Mouse (Mus musculus): ENCODE measurements around the gene Gm14137. TPM values are rescaled to one million over a fixed set of nuclear protein-coding genes. Genes with fewer than 3 reads are reported as not detected.

Gm14137 gene
- polyA plus RNA-seq, 1 experiment from 2014 or later: 0.32 TPM

DNA sequence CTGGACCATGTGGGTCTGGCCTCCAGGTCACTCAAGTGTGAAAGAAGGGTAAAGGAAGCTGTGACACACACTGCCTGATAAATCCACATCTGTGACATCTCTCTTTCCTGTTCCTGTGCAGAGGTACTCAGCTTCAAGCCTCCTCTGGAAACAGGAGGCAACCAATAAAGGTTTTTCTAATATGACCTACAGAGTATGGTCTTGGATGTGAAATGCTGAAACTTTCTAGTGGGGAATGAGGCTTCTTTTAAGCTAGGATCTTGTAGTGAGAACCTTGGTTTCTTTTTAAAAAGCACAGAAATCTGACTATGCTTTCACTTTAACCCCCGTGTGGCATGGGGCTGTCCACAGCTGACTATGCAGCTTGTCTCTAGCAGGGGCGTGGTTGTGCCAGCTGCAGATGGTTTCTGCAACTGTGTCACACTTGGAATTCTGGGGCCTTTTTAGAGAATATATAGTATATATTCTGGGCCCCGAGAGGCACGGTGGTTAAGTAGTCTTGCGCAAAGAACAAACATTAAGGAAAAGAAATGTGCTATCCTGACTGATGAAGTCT, 3.2 kb downstream of the Gm14137 start:
- WGBS: 89% methylated on average over 5 of the region's 5 CpGs
- ATAC-seq (ENCODE audit: low FRiP score): no peak
- Histone ChIP-seq H3K4me1 (replicated peaks; ENCODE audit: control insufficient read depth, insufficient read depth, low read length) (peaks cover 5% of the 10 kb centered on the region; the same call in 1 of the 2 replicates), H3K27ac (ENCODE audit: low read depth, low read length) (no peak overlapping the region), H3K4me3 (ENCODE audit: low read depth, low read length) (no peak overlapping the region), H3K4me2 (replicated peaks; ENCODE audit: low read depth, low read length) (no peak overlapping the region), H3K27me3 (ENCODE audit: control insufficient read depth, insufficient read depth, low read length) (no peaks in the 10 kb centered on the region), H3K9ac (ENCODE audit: low read depth, low read length) (no peak overlapping the region), H3K9me3 (ENCODE audit: control insufficient read depth, low read length) (no peaks in the 10 kb centered on the region), H3K36me3 (ENCODE audit: control insufficient read depth, insufficient read depth, low read length) (peaks cover 3% of the 10 kb centered on the region; the same call in 1 of the 2 replicates)
- DNase-seq (ENCODE audit: low spot score): no peak

DNA sequence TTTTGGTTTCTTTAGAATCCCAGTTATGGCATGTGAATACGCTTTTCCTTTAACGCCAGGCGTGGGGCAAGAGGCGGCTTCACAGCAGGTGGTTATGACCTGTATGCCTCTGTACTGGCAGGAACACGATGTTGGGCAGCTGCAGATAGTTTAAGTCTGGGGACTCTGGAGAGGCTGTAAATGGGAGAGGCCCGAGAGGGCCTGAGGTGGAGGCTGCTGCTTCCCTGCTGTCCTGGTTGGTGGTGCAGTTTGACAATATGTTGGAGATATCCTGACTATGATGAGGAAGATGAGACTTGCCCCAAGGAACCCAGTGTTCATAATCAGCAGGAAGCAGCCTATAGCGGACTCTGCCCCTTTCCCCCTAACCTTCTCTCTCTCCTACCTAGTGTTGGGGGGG, 8.6 kb downstream of the Gm14137 start:
- Histone ChIP-seq H3K4me1 (replicated peaks; ENCODE audit: control insufficient read depth, insufficient read depth, low read length) (no peaks in the 10 kb centered on the region), H3K9me3 (ENCODE audit: control insufficient read depth, low read length) (no peaks in the 10 kb centered on the region), H3K27ac (ENCODE audit: low read depth, low read length) (no peak overlapping the region), H3K36me3 (ENCODE audit: control insufficient read depth, insufficient read depth, low read length) (peaks cover 6% of the 10 kb centered on the region; the same call in 1 of the 2 replicates), H3K4me2 (replicated peaks; ENCODE audit: low read depth, low read length) (no peak overlapping the region), H3K27me3 (ENCODE audit: control insufficient read depth, insufficient read depth, low read length) (no peaks in the 10 kb centered on the region), H3K9ac (ENCODE audit: low read depth, low read length) (no peak overlapping the region), H3K4me3 (ENCODE audit: low read depth, low read length) (no peak overlapping the region)
- no peak for ATAC-seq (ENCODE audit: low FRiP score)
- DNase-seq (ENCODE audit: low spot score): no peak
- 72% methylated on average over 7 of the region's 7 CpGs for WGBS

DNA sequence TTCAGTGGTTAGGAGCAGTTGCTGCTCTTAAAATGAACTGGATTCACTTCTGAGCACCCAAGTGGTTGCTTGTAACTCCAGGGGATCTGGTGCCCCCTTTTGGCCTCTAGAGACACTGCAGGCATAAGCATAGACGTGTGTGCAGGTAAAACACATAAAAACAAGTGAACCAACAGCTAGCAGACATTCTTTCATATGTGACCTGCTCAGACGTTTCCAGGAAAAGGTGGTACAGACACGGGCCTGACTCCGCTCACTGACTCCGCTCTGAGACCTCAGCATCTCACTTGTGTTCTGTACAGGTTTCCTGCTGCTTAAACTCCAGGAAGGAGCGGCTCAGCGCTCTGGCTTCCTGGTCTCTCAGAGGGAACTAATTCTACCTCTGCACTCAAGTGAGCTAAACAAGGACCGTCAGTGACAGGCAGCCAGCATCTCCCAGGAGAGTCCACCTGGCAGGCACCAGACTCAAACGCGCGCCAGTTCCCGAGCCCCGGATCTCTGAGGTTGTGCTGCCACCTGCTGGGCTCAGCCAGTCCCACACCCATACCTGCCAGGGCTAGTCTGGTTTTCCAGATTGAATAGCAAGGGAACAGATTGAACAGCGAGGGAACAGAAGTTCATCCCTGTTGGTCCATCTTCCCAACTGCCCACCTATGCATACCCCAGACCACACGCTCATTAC, 14.9 kb downstream of the Gm14137 start:
- Histone ChIP-seq H3K9ac (ENCODE audit: low read depth, low read length) (no peak overlapping the region), H3K4me3 (ENCODE audit: low read depth, low read length) (peak overlapping the region; percentile 16; the same call in 1 of the 2 replicates), H3K27ac (ENCODE audit: low read depth, low read length) (no peak overlapping the region), H3K27me3 (ENCODE audit: control insufficient read depth, insufficient read depth, low read length) (no peaks in the 10 kb centered on the region), H3K4me1 (replicated peaks; ENCODE audit: control insufficient read depth, insufficient read depth, low read length) (no peaks in the 10 kb centered on the region), H3K9me3 (ENCODE audit: control insufficient read depth, low read length) (no peaks in the 10 kb centered on the region), H3K36me3 (ENCODE audit: control insufficient read depth, insufficient read depth, low read length) (no peaks in the 10 kb centered on the region), H3K4me2 (replicated peaks; ENCODE audit: low read depth, low read length) (peak overlapping the region; percentile 41)
- 11% methylated on average over 15 of the region's 15 CpGs for WGBS
- peak; percentile 90 for DNase-seq (ENCODE audit: low spot score)
- peak; percentile 85 for ATAC-seq (ENCODE audit: low FRiP score)

DNA sequence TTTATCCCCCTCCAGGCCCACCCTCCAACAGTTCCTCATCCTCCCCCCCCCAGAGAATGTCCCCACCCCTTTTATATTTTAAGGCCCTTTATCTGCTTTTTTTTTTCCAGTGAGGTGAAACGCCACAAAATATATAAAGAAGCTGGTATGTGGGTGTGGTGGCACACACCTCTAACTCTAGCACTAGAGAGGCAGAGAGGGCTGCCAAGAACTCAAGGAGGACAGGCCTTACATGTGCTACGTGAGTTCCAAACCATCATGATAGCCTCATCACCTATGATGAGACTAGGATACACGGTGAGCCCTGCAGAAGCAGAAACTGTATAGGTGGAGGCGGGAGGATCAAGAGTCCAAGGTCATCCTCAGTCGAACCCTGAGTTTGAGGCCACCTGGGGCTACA, 16.7 kb downstream of the Gm14137 start:
- Histone ChIP-seq H3K4me2 (replicated peaks; ENCODE audit: low read depth, low read length) (no peak overlapping the region), H3K4me3 (ENCODE audit: low read depth, low read length) (no peak overlapping the region), H3K27ac (ENCODE audit: low read depth, low read length) (no peak overlapping the region), H3K4me1 (replicated peaks; ENCODE audit: control insufficient read depth, insufficient read depth, low read length) (no peaks in the 10 kb centered on the region), H3K9me3 (ENCODE audit: control insufficient read depth, low read length) (no peaks in the 10 kb centered on the region), H3K27me3 (ENCODE audit: control insufficient read depth, insufficient read depth, low read length) (no peaks in the 10 kb centered on the region), H3K36me3 (ENCODE audit: control insufficient read depth, insufficient read depth, low read length) (no peaks in the 10 kb centered on the region), H3K9ac (ENCODE audit: low read depth, low read length) (no peak overlapping the region)
- ATAC-seq (ENCODE audit: low FRiP score) (no peak), DNase-seq (ENCODE audit: low spot score) (no peak)
- 87% methylated on average over 5 of the region's 5 CpGs for WGBS

DNA sequence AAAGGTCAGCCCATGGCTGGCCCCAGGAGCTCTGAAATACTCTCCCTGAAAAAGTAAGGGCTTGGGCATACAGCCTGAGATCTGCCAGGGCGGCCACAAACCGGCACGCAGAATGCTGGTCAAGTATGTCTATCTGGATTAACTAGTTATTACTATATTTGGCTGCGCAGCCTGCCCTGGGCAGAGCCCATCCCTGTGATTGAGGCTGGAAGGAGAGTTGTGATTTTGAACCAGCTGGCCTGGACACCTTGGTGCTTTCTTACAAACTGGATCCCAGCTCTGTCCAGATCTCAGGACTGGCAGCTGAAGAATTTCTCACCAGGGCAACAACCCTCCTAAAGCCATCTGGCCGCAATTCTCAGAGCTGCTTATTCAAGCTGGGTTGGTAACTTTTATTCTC, 19.8 kb downstream of the Gm14137 start:
- no peak overlapping the region for H3K27ac ChIP-seq (ENCODE audit: low read depth, low read length)
- no peak overlapping the region for H3K9ac ChIP-seq (ENCODE audit: low read depth, low read length)
- H3K4me3 ChIP-seq (ENCODE audit: low read depth, low read length): no peak overlapping the region
- no peaks in the 10 kb centered on the region for H3K9me3 ChIP-seq (ENCODE audit: control insufficient read depth, low read length)
- WGBS: 90% methylated on average over 5 of the region's 5 CpGs
- no peaks in the 10 kb centered on the region for H3K4me1 ChIP-seq (replicated peaks; ENCODE audit: control insufficient read depth, insufficient read depth, low read length)
- no peak overlapping the region for H3K4me2 ChIP-seq (replicated peaks; ENCODE audit: low read depth, low read length)
- H3K36me3 ChIP-seq (ENCODE audit: control insufficient read depth, insufficient read depth, low read length): no peaks in the 10 kb centered on the region
- no peaks in the 10 kb centered on the region for H3K27me3 ChIP-seq (ENCODE audit: control insufficient read depth, insufficient read depth, low read length)
- DNase-seq (ENCODE audit: low spot score): no peak
- no peak for ATAC-seq (ENCODE audit: low FRiP score)

DNA sequence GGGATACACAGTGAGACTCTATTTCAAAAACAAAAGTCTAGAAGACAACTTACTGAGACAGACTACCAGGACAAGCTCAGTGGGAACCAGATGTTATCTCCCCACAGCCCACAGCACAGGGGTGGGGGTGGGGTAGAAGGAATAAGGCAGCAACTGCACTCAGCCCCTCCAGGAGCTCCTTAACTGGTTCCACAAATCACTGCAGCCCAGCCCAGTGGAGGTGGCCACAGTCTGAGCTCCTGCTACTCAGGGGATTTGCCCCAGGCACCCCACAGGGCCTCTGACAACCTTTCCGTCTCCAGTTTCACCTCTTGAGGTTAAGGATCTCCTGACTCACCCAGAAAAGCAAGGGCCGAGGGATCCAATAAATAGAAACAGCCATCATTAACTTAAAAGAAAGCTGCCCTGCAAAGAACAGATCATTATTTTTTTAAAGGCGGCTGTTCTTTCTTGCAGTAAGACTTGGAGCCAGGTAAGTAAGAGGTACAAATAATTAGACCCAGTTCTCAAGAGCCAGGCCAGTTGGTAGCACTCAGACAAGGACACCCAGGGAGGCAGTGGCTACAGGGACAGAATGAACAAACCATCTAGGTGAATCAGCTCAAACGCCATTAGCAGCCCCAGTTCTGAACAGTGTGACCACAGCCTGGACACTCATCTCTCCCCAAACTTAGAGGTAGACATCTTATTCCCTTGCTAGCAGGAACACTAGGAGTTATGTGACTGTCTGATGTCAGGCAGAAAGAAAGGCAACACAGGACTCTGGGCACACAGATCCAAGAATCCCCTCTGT, 22.2 kb downstream of the Gm14137 start:
- DNase-seq (ENCODE audit: low spot score) (no peak), ATAC-seq (ENCODE audit: low FRiP score) (no peak)
- no peak overlapping the region for H3K4me2 ChIP-seq (replicated peaks; ENCODE audit: low read depth, low read length)
- H3K36me3 ChIP-seq (ENCODE audit: control insufficient read depth, insufficient read depth, low read length): no peaks in the 10 kb centered on the region
- no peak overlapping the region for H3K9ac ChIP-seq (ENCODE audit: low read depth, low read length)
- no peaks in the 10 kb centered on the region for H3K9me3 ChIP-seq (ENCODE audit: control insufficient read depth, low read length)
- no peak overlapping the region for H3K27ac ChIP-seq (ENCODE audit: low read depth, low read length)
- H3K4me3 ChIP-seq (ENCODE audit: low read depth, low read length): no peak overlapping the region
- no peaks in the 10 kb centered on the region for H3K4me1 ChIP-seq (replicated peaks; ENCODE audit: control insufficient read depth, insufficient read depth, low read length)
- WGBS: 42% methylated on average over 4 of the region's 4 CpGs
- H3K27me3 ChIP-seq (ENCODE audit: control insufficient read depth, insufficient read depth, low read length): no peaks in the 10 kb centered on the region

DNA sequence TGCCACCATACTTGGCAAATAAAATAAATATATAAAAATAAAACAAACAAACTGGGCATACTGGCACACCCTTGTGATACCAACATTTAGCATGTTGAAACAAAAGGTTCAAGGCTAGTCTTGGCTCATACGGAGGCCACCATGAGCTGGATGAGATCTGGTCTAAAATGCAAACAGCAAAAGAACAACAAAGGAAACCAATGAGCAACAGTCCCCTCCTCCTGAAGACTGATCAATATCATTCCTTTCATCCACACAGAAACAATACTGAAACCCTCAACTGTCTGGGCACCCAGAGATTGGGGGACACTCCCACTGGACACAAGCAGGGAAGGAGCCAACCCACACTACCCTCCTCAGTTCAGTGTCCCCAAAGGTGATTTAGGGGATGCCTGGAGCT, 23.2 kb downstream of the Gm14137 start:
- no peaks in the 10 kb centered on the region for H3K36me3 ChIP-seq (ENCODE audit: control insufficient read depth, insufficient read depth, low read length)
- no peak for ATAC-seq (ENCODE audit: low FRiP score)

DNA sequence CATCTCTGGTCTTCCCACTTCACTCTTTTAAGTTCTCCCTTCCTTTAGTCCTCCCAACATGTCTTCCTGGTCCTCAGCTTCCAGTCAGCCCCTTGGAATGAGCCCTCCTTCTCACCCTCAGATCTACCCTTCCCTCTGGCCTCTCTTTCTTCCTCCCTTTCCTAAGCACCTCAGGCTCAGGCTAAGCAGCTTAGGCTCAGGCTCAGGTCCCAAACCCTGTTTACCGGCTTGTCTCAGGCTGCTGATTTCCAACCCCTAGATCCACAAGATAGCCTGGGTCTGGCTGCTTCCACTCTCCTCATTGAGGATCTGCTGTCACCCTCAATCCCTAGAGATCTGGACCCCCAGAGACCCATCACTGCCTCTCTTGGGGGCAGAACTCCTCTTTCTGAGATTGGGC, 23.7 kb downstream of the Gm14137 start:
- no peak for DNase-seq (ENCODE audit: low spot score)
- ATAC-seq (ENCODE audit: low FRiP score): no peak
- no peaks in the 10 kb centered on the region for H3K27me3 ChIP-seq (ENCODE audit: control insufficient read depth, insufficient read depth, low read length)
- H3K27ac ChIP-seq (ENCODE audit: low read depth, low read length): no peak overlapping the region
- H3K4me3 ChIP-seq (ENCODE audit: low read depth, low read length): no peak overlapping the region
- H3K4me1 ChIP-seq (replicated peaks; ENCODE audit: control insufficient read depth, insufficient read depth, low read length): no peaks in the 10 kb centered on the region
- H3K4me2 ChIP-seq (replicated peaks; ENCODE audit: low read depth, low read length): no peak overlapping the region
- no peaks in the 10 kb centered on the region for H3K9me3 ChIP-seq (ENCODE audit: control insufficient read depth, low read length)
- H3K36me3 ChIP-seq (ENCODE audit: control insufficient read depth, insufficient read depth, low read length): no peaks in the 10 kb centered on the region
- WGBS: 61% methylated on average over 1 of the region's 1 CpGs
- H3K9ac ChIP-seq (ENCODE audit: low read depth, low read length): no peak overlapping the region

More for the DNA sequence above, 23.2 kb downstream of the Gm14137 start:
- no peak overlapping the region for H3K4me3 ChIP-seq (ENCODE audit: low read depth, low read length)
- H3K9me3 ChIP-seq (ENCODE audit: control insufficient read depth, low read length): no peaks in the 10 kb centered on the region
- no peak for DNase-seq (ENCODE audit: low spot score)
- H3K27ac ChIP-seq (ENCODE audit: low read depth, low read length): no peak overlapping the region
- no peak overlapping the region for H3K4me2 ChIP-seq (replicated peaks; ENCODE audit: low read depth, low read length)
- no peaks in the 10 kb centered on the region for H3K4me1 ChIP-seq (replicated peaks; ENCODE audit: control insufficient read depth, insufficient read depth, low read length)
- no peaks in the 10 kb centered on the region for H3K27me3 ChIP-seq (ENCODE audit: control insufficient read depth, insufficient read depth, low read length)
- no peak overlapping the region for H3K9ac ChIP-seq (ENCODE audit: low read depth, low read length)
- 83% methylated on average over 1 of the region's 1 CpGs for WGBS

Measured in hindbrain, embryonic 11.5 days (tissue).